Mouse (Mus musculus) forebrain, embryonic 14.5 days (tissue): ENCODE measurements around the gene Usp10. TPM values are rescaled to one million over a fixed set of nuclear protein-coding genes. Genes with fewer than 3 reads are reported as not detected.

Experiments
- ATAC-seq: fragments of 200-750 bp; cut with Nextera tagmentation; 2 replicates; pipeline ENCODE4 v1.8.0; 2017; ENCODE audit warnings: mild to moderate bottlenecking, moderate library complexity
- DNase-seq: peaks from one replicate; pipeline ENCODE4 v3.0.0-alpha.2; 2015; ENCODE audit warnings: low spot score
- H3K27ac ChIP-seq: fragments of 300-500 bp; sonication (generic); 2 replicates; pipeline ENCODE4 v1.5.1; 2014; ENCODE audit warnings: low read depth, mild to moderate bottlenecking, control low read depth, low read length, moderate library complexity
- H3K27me3 ChIP-seq: fragments of 300-500 bp; sonication (generic); replicated peaks from 2 replicates; pipeline ENCODE4 v1.6.1; 2014; ENCODE audit warnings: low read length, control low read depth, mixed read lengths; ENCODE audit not compliant: control insufficient read depth, insufficient read depth
- H3K36me3 ChIP-seq: fragments of 300-500 bp; sonication (generic); 2 replicates; pipeline ENCODE4 v1.6.1; 2014; ENCODE audit warnings: low read length, control low read depth; ENCODE audit not compliant: control insufficient read depth, insufficient read depth
- H3K4me1 ChIP-seq: fragments of 300-500 bp; sonication (generic); 2 replicates; pipeline ENCODE4 v1.6.1; 2014; ENCODE audit warnings: antibody characterized with exemption, low read length, control low read depth; ENCODE audit not compliant: control insufficient read depth, insufficient read depth
- H3K4me2 ChIP-seq: fragments of 300-500 bp; sonication (generic); 2 replicates; pipeline ENCODE4 v1.6.1; 2014; ENCODE audit warnings: mild to moderate bottlenecking, control low read depth, low read length
- H3K4me3 ChIP-seq: fragments of 300-500 bp; sonication (generic); 2 replicates; pipeline ENCODE4 v1.5.1; 2014; ENCODE audit warnings: low read depth, low read length, control low read depth
- H3K9ac ChIP-seq: fragments of 300-500 bp; sonication (generic); 2 replicates; pipeline ENCODE4 v1.6.1; 2014; ENCODE audit warnings: mild to moderate bottlenecking, low read length, control low read depth, moderate library complexity
- H3K9me3 ChIP-seq: fragments of 300-500 bp; sonication (generic); replicated peaks from 2 replicates; pipeline ENCODE4 v1.6.1; 2016; ENCODE audit warnings: low read length, control low read depth, mixed read lengths; ENCODE audit not compliant: control insufficient read depth
- WGBS: fragments of 180-500 bp; shearing (Covaris S2); extraction: QIAGEN DNeasy Blood & Tissue Kit; methylation state at CpG from one replicate; pipeline ENCODE4 v1.1.7; 2014; 5-methylcytosine and 5-hydroxymethylcytosine counted together
- polyA plus RNA-seq: library from polyadenylated mRNA; unstranded; fragments of >200 nt; fragmentation: Nextera tagmentation; extraction: Ambion mirVana; gene quantifications from 2 replicates; pipeline ENCODE4 v1.2.1, GENCODE M21; 2014

The Usp10 gene
- polyA plus RNA-seq, 1 experiment from 2014 or later: 94.2 TPM

DNA sequence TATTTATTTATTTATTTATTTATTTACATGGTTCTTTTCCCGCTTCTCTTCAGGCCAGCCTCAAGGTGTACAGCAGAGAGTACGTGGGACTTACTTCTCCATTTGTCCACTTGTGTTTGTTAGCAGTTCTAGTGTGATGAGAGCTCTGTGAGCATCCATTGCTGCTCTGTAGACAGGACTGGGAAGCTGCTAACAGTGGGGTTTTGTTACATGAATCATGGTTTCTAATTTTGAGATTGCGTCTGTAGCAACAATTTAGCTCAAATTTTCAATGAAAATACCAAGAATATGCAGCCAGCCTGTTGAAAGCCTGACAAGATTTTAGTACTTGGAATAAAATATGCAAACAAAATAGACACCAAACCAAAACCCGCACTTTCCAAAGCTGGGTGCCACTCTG lies 15.3 kb downstream of the Usp10 start:
- Histone ChIP-seq H3K36me3 (no peaks in the 10 kb centered on the region), H3K4me2 (no peak overlapping the region), H3K27ac (no peak overlapping the region), H3K9me3 (no peaks in the 10 kb centered on the region), H3K27me3 (no peaks in the 10 kb centered on the region), H3K4me1 (no peaks in the 10 kb centered on the region), H3K4me3 (no peak overlapping the region), H3K9ac (no peak overlapping the region)
- no peak for ATAC-seq
- no peak for DNase-seq
- 88% methylated on average over 4 of the region's 4 CpGs for WGBS

DNA sequence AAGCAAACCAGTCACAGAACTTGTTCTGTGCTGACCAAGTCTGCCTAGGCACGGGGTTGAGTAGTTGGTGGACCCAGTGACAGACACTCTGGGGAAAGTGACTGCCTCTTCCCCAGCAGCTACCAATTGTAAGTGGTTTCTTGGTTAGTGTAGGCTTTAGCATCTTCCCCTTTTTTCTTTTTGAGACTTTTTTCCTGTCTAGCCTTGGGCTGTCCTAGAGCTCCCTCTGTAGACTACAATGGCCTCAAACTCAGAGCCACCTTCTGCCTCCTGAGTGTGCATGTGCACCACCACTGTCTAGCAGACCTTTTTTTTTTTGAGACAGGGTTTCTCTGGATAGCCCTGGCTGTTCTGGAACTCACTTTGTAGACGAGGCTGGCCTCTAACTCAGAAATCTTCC lies 16.3 kb downstream of the Usp10 start:
- no peak overlapping the region for H3K4me2 ChIP-seq
- 89% methylated on average over 2 of the region's 2 CpGs for WGBS
- ATAC-seq: no peak

DNA sequence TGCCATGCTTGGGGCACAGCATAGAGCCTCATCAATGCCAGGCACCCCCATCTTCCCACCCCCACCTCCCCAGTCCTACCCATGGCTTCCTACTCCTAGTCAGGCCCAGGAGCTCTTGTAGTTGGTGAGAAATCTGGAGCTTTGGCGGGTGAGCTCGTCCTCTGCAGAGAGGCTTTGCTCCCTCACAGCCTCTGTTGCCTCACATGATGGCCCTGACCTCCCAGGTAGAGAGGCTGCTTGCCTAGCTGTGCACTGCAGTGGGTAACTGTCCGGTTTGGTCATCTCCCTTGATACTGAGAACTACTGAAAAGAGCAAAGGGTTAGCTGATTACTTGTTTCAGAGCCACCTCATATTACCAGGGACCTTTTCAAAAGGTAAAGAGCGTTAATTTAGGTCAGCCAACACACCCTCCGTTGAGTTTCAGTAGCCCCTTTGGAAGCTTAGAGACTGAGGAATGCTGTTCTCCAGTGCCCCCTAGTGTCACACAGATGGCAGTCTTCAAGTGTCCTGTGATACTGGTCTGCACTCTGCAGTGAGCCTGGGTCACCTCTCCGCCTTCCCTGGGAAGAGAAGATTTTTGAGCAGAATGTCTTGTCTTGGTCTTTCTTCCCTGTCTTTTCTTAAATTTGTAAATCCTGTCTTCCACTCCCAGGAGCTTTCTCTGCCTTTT lies 17.4 kb downstream of the Usp10 start:
- ATAC-seq (no peak), DNase-seq (peak; percentile 73)
- no peak overlapping the region for H3K9ac ChIP-seq
- H3K27me3 ChIP-seq: no peaks in the 10 kb centered on the region
- WGBS: 44% methylated on average over 6 of the region's 6 CpGs
- H3K36me3 ChIP-seq: peaks cover 7% of the 10 kb centered on the region
- H3K27ac ChIP-seq: no peak overlapping the region
- no peak overlapping the region for H3K4me3 ChIP-seq
- no peak overlapping the region for H3K4me2 ChIP-seq
- no peaks in the 10 kb centered on the region for H3K4me1 ChIP-seq
- H3K9me3 ChIP-seq: no peaks in the 10 kb centered on the region

More for the DNA sequence above, 16.3 kb downstream of the Usp10 start:
- Histone ChIP-seq H3K27ac (no peak overlapping the region), H3K4me3 (no peak overlapping the region), H3K4me1 (no peaks in the 10 kb centered on the region), H3K9ac (no peak overlapping the region), H3K36me3 (no peaks in the 10 kb centered on the region), H3K27me3 (no peaks in the 10 kb centered on the region), H3K9me3 (no peaks in the 10 kb centered on the region)
- no peak for DNase-seq

DNA sequence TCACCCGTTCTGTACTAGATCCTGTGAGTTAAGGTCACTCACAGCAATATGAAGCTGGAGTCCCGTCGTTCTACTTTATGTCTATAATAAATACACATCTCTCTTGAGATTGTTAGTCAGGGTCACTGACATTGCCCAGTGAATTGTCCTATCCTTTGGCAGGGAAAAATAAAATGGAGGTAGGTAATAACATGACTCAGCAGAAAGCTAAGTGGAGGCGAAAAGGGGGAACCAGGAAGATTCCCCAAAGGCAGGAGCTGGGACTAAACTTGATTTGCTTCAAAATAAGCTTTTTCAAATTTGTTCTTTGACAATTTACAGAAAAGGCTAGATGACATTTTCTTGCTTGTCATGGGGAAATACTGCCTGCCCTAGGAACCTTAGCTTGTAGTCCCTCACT lies 21.2 kb downstream of the Usp10 start:
- Histone ChIP-seq H3K27me3 (no peaks in the 10 kb centered on the region), H3K4me3 (no peak overlapping the region), H3K9me3 (no peaks in the 10 kb centered on the region), H3K27ac (no peak overlapping the region), H3K36me3 (peaks cover 29% of the 10 kb centered on the region), H3K4me1 (no peaks in the 10 kb centered on the region), H3K9ac (no peak overlapping the region), H3K4me2 (no peak overlapping the region)
- ATAC-seq: no peak
- WGBS: 91% methylated on average over 4 of the region's 4 CpGs
- no peak for DNase-seq

DNA sequence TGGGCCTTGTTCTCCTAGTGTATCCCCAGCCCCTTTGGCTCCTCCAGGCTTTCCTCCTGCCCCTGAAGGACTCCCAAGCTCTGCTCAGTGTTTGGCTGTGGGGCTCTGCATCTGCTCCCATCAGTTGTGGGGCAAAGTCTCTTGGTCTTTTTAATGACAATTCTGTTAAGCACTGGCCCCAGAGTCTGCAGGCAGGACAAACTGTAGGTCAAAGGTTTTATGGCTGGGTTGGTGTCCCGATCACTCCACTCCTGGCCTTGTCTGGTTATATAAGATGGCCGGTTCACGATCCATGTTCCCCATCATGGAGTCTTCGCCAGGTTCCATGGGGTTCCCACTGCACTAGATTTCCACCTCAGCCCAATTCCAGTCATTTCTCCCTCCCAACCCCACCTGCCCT lies 23.5 kb downstream of the Usp10 start:
- Histone ChIP-seq H3K9me3 (no peaks in the 10 kb centered on the region), H3K4me2 (no peak overlapping the region), H3K9ac (no peak overlapping the region), H3K36me3 (peaks cover 50% of the 10 kb centered on the region), H3K4me3 (no peak overlapping the region), H3K27ac (no peak overlapping the region), H3K4me1 (no peaks in the 10 kb centered on the region), H3K27me3 (no peaks in the 10 kb centered on the region)
- no peak for DNase-seq
- no peak for ATAC-seq
- 97% methylated on average over 4 of the region's 4 CpGs for WGBS

DNA sequence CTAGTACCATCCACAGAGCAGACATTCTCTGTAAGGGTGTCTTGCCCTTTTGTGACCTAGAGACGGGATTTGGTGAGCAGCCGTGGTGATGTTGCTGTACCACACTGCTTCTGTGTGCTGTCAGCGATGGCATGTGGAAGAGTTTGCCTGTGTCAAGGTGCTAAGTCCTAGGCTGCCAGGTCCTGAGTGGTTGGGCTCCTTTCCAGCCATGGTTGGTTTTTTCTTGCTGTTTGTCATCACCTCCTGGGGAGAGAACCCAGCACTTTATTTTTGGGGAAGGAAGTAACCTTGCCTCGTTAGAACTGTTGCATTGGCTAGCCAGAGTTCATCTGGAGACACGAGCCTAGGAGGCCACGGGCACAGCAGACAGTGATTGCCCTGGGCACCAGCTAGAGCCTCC lies 25.4 kb downstream of the Usp10 start:
- DNase-seq: no peak
- H3K27ac ChIP-seq: no peak overlapping the region
- WGBS: 74% methylated on average over 6 of the region's 6 CpGs
- ATAC-seq: no peak
- no peaks in the 10 kb centered on the region for H3K9me3 ChIP-seq
- H3K9ac ChIP-seq: no peak overlapping the region
- no peak overlapping the region for H3K4me3 ChIP-seq
- no peaks in the 10 kb centered on the region for H3K4me1 ChIP-seq
- no peaks in the 10 kb centered on the region for H3K27me3 ChIP-seq
- H3K4me2 ChIP-seq: no peak overlapping the region
- peaks cover 55% of the 10 kb centered on the region for H3K36me3 ChIP-seq

DNA sequence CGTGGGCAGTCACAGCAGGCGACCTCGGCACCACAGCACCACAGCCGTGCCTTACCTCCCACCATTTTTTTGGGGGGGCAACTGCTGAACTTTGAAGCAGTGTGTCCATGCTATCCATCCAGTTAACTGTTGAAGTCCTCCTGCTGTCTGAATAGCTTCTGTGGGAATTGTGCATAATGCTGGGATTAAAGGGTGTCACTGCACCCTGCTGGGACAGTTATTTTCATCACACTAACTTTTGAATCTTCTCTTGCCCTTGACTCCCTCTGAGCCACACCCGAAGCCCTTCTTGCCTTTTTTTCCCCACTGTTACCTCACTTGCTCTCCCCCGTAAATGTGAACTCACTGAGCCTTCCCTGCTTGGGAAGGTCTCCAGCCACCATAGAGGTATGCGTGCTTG lies 28.3 kb downstream of the Usp10 start:
- Histone ChIP-seq H3K9me3 (no peaks in the 10 kb centered on the region), H3K4me2 (no peak overlapping the region), H3K27ac (no peak overlapping the region), H3K9ac (no peak overlapping the region), H3K27me3 (no peaks in the 10 kb centered on the region), H3K4me1 (no peaks in the 10 kb centered on the region), H3K4me3 (no peak overlapping the region), H3K36me3 (peaks cover 59% of the 10 kb centered on the region)
- DNase-seq: no peak
- no peak for ATAC-seq
- WGBS: 86% methylated on average over 7 of the region's 7 CpGs

DNA sequence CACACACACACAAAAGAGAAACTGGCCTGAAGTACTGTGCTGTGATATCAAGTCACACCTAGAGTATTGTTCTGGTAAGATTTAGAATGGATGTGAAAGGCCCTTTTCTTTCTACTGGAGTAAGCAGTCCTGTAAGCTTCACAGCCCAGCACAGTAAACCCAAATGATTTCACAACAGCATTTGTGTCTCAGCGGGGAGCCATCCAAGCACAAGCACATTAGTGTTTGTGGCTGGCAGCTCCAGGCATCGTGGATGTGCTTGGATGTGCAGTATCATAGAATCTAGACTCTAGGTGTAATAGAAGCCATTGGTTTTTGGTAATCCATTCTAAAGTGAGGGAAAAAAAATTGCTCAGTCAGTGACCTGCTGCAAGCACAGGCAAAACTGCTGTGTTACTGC lies 29.2 kb downstream of the Usp10 start:
- no peaks in the 10 kb centered on the region for H3K27me3 ChIP-seq
- H3K4me1 ChIP-seq: no peaks in the 10 kb centered on the region
- no peak overlapping the region for H3K27ac ChIP-seq
- 77% methylated on average over 2 of the region's 2 CpGs for WGBS
- no peak overlapping the region for H3K4me2 ChIP-seq
- peaks cover 62% of the 10 kb centered on the region for H3K36me3 ChIP-seq
- no peak overlapping the region for H3K9ac ChIP-seq
- H3K9me3 ChIP-seq: no peaks in the 10 kb centered on the region
- ATAC-seq (no peak), DNase-seq (no peak)
- no peak overlapping the region for H3K4me3 ChIP-seq

DNA sequence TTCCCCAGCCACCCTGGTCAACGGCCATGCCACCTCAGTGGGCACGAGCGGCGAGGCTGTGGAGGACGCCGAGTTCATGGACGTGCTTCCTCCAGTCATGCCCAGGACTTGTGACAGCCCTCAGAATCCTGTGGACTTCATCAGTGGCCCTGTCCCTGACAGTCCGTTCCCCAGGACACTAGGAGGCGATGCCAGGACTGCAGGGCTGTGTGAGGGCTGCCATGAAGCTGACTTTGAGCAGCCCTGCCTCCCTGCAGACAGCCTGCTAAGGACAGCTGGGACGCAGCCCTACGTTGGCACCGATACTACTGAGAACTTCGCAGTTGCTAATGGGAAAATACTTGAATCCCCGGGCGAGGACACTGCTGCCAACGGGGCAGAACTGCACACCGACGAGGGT lies 31.3 kb downstream of the Usp10 start:
- H3K9ac ChIP-seq: no peak overlapping the region
- H3K27ac ChIP-seq: no peak overlapping the region
- 87% methylated on average over 18 of the region's 18 CpGs for WGBS
- ATAC-seq (no peak), DNase-seq (no peak)
- H3K4me3 ChIP-seq: no peak overlapping the region
- no peaks in the 10 kb centered on the region for H3K4me1 ChIP-seq
- no peaks in the 10 kb centered on the region for H3K27me3 ChIP-seq
- peaks cover 72% of the 10 kb centered on the region for H3K36me3 ChIP-seq
- H3K4me2 ChIP-seq: no peak overlapping the region
- H3K9me3 ChIP-seq: no peaks in the 10 kb centered on the region
